Mouse (Mus musculus) layer of hippocampus, adult 2 months (tissue): ENCODE data around the gene Lrrc18. TPM values are rescaled to one million over a fixed set of nuclear protein-coding genes. Genes with fewer than 3 reads are reported as not detected.

Experiments used
- DNase-seq, 2 experiments: peaks; one replicate each; pipeline ENCODE4 v3.0.0; 2022; ENCODE audit warnings: low spot score in 2 of 2
- H3K27ac ChIP-seq: fragments of 200-600 bp; 2 replicates; pipeline ENCODE4 v1.8.1; 2022
- H3K4me3 ChIP-seq: fragments of 200-600 bp; 2 replicates; pipeline ENCODE4 v1.8.1; 2022; ENCODE audit warnings: mild to moderate bottlenecking
- CTCF ChIP-seq: fragments of 200-600 bp; conservative IDR thresholded peaks from 2 replicates; pipeline ENCODE4 v1.8.1; 2022; ENCODE audit warnings: antibody characterized with exemption, mild to moderate bottlenecking, moderate library complexity
- long read RNA-seq, 2 experiments: library from polyadenylated mRNA; stranded (forward); transcript quantifications; one replicate each; pipeline ENCODE4 v2.0.0; 2021; ENCODE audit warnings: borderline mapping rate in 2 of 2
- total RNA-seq, 2 experiments: library from RNA; stranded (reverse); gene quantifications; 2 replicates each; pipeline ENCODE4 v1.2.3; 2021

The Lrrc18 gene
- total RNA-seq, result under 1 TPM; 0.28 to 0.29 TPM
- long read RNA-seq, experiment 1, partial matches to known transcripts, result 1 of 1 reads
- long read RNA-seq, experiment 1, other reads (novel, unspliced or antisense), result 0 of 1 reads
- long read RNA-seq, experiment 2, result 0 reads

GRCm38 (mm10) chr14:32991082-32991481 is at the start of gene Lrrc18:
TSS of gene Lrrc18 (plus strand) at chr14:32991382.
- H3K4me3 ChIP-seq, result no peak within 1 kb of the TSS
- no peak for DNase-seq
- no peak for TF ChIP-seq CTCF
- no peak within 1 kb of the TSS for H3K27ac ChIP-seq

DNA sequence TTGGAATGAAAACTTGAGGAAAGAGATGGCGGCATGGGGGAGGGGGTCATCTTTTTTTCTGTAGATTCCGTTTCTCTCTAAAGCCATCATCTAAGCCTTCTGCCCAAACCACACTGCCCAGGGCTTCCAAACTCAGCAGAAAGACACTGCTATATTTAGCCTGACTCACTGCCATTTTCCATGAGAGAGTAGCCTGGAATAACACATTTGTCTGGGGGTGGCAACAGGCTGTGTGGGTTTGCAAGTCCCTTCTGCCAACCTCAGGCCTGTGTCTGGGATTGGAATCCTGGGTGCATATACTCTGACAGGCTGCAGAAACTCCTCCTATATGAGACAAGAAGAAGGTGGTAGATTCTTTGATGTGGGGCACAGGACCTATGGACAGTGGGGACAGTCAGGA is 43.7 kb upstream of the Lrrc18 start:
- peak; percentile 55 to 56 for DNase-seq
- H3K4me3 ChIP-seq, result no peak overlapping the region
- no peak overlapping the region for H3K27ac ChIP-seq
- no peak for TF ChIP-seq CTCF

DNA sequence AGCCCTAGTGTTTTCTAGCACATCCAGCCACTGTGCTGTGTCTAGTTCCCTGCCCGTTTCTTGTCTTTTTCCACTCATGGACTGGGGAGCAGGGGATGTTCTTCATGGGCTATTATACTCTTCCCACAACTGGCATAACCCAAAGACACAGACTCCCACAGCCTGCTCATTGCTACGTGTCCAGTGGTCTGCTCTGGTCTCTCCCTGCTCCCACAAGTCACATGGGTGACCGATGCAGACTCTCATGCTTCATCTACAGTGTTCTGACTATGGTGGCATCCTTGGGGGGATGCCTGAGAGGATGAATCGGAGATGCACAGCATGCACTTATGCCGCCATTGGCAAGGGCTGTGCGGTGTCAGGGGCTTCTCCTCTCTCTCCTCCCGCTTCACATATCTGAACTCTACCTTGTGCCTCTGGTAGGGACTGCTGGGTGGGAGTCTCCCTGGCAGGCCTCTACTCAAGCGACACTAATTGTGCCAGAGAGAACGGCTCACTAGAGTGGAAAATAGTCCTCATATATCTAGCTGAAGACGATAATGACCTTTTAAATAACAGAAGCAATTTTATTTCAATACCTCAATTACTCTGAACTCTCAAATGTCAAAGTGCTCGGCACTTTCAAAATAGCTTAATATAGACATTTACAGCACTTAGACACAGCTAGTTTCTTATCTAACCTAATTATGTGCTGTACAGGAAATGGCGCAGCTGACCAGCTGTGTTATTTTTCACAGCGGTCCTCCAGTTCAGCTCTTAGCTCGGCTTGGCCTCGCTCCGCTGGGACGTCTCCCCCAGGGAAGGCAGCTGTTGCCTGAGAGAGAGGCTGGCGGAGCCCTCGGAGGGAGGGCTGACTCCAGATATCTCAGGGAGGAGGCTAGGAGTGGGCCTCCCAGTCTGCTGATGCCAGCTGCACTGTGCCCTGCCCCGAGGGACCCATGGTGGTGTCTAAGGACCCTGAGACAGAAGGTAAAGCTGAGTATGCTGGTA is 40.6 kb upstream of the Lrrc18 start:
- DNase-seq, result no peak
- TF ChIP-seq CTCF, result no peak
- H3K4me3 ChIP-seq, result no peak overlapping the region
- H3K27ac ChIP-seq, result no peak overlapping the region

- no peak for TF ChIP-seq CTCF
- Histone ChIP-seq H3K27ac (no peak overlapping the region), H3K4me3 (no peak overlapping the region)
- no peak for DNase-seq
Measured at GRCm38 (mm10) chr14:32956486-32956885, 34.7 kb upstream of the Lrrc18 start.

DNA sequence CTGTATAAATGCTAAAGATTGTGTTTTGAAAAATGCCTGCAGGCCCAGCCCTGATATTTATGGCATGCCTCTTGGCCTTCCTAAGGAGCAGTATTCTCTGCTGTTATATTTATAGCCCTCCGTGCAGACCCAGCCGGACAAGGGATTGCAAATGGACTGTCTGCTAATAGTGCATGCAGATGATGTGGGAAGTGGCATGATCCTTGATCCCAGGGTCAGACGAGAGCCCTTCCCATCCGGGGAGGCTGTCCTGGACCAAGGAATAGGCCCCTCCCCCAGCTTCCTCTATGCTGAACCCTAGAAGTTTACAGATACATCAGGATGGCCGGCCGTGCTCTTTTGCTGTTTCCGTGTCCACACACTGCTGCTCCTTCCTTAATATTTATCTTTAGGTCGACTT is 32.5 kb upstream of the Lrrc18 start:
- TF ChIP-seq CTCF, result no peak
- Histone ChIP-seq H3K27ac (no peak overlapping the region), H3K4me3 (no peak overlapping the region)
- no peak for DNase-seq

DNA sequence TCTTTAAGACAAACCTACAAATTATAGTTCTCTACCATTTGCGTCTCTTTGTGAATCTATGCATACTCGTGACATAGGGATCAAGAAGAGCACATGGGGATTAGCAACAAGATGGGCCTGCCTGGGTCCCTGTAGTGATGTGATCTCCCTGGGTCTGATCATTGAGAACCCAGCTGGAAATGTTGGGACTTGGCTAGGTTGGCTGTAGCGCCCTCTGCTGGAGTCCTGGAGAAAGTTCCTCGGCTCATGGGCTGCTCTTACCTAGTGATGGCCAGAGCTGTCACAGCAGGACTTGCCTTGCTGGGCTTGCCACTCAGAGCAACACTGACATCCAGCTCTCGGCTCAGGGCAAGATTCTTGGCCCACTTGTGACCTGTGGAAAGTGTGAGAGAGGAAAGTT is 30.7 kb upstream of the Lrrc18 start:
- H3K4me3 ChIP-seq, result no peak overlapping the region
- peak; percentile 74 to 83 for DNase-seq
- H3K27ac ChIP-seq, result no peak overlapping the region
- peak; percentile 96 for TF ChIP-seq CTCF

GRCm38 (mm10) chr14:32964742-32965141 is 26.4 kb upstream of the Lrrc18 start:
- Histone ChIP-seq H3K27ac (no peak overlapping the region), H3K4me3 (no peak overlapping the region)
- DNase-seq, result no peak
- TF ChIP-seq CTCF, result no peak

DNA sequence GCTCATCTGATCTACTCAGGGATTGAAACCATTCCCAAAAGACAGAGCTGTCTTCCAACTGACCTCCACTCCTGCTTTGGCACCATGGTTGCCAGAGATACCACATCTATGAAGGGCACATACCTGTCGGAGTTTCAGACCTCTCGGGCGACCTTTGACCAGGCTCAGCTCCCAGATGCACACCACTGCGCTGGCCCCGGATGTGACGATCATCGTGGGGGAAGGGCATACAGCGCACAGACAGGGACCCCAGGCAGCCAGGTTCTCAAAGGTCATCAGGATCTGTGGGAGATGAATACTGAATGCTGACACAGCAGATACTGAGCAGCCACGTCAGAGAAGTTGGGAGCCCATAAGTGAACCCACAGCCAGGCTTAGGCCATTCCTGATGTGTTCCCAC is 20.5 kb upstream of the Lrrc18 start:
- DNase-seq, result no peak
- H3K27ac ChIP-seq, result no peak overlapping the region

GRCm38 (mm10) chr14:32984176-32984738 is 6.9 kb upstream of the Lrrc18 start:
- Histone ChIP-seq H3K27ac (no peak overlapping the region), H3K4me3 (no peak overlapping the region)
- TF ChIP-seq CTCF, result no peak
- DNase-seq, result no peak

More for the DNA sequence above, 20.5 kb upstream of the Lrrc18 start:
- no peak overlapping the region for H3K4me3 ChIP-seq
- TF ChIP-seq CTCF, result no peak

DNA sequence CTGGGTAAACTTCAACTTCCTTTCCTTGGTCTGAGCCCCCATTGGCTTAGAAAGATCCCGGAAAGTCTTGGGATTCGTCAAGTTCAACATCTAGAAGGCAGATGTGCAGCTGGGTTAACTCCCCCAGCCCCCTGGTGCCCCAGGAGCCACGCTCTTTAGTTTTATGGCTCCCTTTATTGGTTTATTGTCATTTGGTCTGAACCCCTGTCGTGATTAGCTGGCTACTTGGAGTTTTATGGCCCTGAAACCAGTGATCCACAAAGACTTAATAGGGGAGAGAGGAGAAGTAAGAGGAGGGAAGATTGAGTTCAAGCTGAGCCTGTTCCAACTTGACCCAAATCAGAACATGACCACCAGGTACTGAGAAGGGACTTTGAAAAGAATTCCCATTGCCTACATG is 4.5 kb upstream of the Lrrc18 start:
- DNase-seq, result no peak
- Histone ChIP-seq H3K27ac (no peak overlapping the region), H3K4me3 (no peak overlapping the region)
- no peak for TF ChIP-seq CTCF

DNA sequence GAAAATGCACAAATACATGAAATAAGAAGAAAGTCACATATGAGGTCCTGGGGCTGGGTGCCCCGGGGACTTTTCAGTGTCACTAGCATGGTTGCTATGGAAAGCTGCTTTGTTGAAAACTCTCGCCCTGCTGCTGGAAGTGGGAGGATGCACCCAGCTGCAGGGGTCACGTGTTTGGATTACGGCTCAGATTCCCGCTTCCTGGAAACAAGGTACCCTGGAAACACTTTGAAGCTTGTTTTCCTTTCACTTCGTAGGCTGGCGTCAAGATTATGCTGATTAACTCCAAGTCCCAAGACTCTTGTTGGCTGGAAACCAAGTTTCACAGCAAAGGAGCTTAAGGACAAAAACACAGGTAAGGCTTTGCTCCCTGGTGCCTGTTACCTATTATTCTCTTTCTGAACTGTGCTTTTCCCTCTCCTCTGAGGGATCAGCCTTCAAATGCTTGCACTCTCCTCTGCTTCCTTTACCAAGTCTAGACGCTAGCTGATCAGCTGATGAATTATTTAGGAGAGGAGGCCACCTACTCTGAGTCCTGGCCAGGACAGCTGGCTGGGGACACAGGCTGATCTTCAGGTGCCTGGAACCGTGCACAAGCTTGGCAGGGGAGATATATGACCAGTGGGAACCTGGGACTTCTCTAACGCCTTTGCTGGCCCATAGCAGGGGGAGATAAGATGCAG is 3.9 kb downstream of the Lrrc18 start:
- Histone ChIP-seq H3K27ac (peak overlapping the region; percentile 46; the same call in 1 of the 2 replicates), H3K4me3 (peak overlapping the region; percentile 12)
- peak; percentile 36; the same call in 1 of the 2 replicates for TF ChIP-seq CTCF
- DNase-seq, result peak in 1 of 2 experiments; percentile 3

- Histone ChIP-seq H3K4me3 (no peak overlapping the region), H3K27ac (no peak overlapping the region)
- no peak for TF ChIP-seq CTCF
- DNase-seq, result no peak
Measured at GRCm38 (mm10) chr14:32999511-32999910, 8.3 kb downstream of the Lrrc18 start.
